Mouse (Mus musculus) embryonic facial prominence, embryonic 11.5 days (tissue): ENCODE measurements around the gene Bpi. TPM values are rescaled to one million over a fixed set of nuclear protein-coding genes. Genes with fewer than 3 reads are reported as not detected.

ENCODE experiments used
- ATAC-seq: fragments of 200-750 bp; cut with Nextera tagmentation; replicated peaks from 2 replicates; pipeline ENCODE4 v1.8.0; 2017; ENCODE audit warnings: low read depth; ENCODE audit not compliant: insufficient number of reproducible peaks, low FRiP score, low TSS enrichment
- DNase-seq: peaks from one replicate; pipeline ENCODE4 v3.0.0-alpha.2; 2015; ENCODE audit warnings: low spot score
- H3K27ac ChIP-seq: fragments of 300-500 bp; sonication (generic); replicated peaks from 2 replicates; pipeline ENCODE4 v1.5.1; 2014; ENCODE audit warnings: mild to moderate bottlenecking, low read depth, low read length, control low read depth
- H3K27me3 ChIP-seq: fragments of 300-500 bp; sonication (generic); 2 replicates; pipeline ENCODE4 v1.6.1; 2014; ENCODE audit warnings: mild to moderate bottlenecking, low read length, moderate library complexity, mixed read lengths; ENCODE audit not compliant: control insufficient read depth, insufficient read depth
- H3K36me3 ChIP-seq: fragments of 300-500 bp; sonication (generic); replicated peaks from 2 replicates; pipeline ENCODE4 v1.6.1; 2014; ENCODE audit warnings: low read depth, mild to moderate bottlenecking, low read length, moderate library complexity, mixed read lengths; ENCODE audit not compliant: control insufficient read depth, insufficient read depth
- H3K4me1 ChIP-seq: fragments of 300-500 bp; sonication (generic); 2 replicates; pipeline ENCODE4 v1.6.1; 2014; ENCODE audit warnings: low read length, mixed read lengths; ENCODE audit not compliant: control insufficient read depth, insufficient read depth
- H3K4me2 ChIP-seq: fragments of 300-500 bp; sonication (generic); 2 replicates; pipeline ENCODE4 v1.6.1; 2014; ENCODE audit warnings: low read depth, mild to moderate bottlenecking, control low read depth, low read length, moderate library complexity
- H3K4me3 ChIP-seq: fragments of 300-500 bp; sonication (generic); 2 replicates; pipeline ENCODE4 v1.5.1; 2014; ENCODE audit warnings: low read depth, low read length, control low read depth
- H3K9ac ChIP-seq: fragments of 300-500 bp; sonication (generic); replicated peaks from 2 replicates; pipeline ENCODE4 v1.6.1; 2014; ENCODE audit warnings: mild to moderate bottlenecking, control low read depth, low read length
- H3K9me3 ChIP-seq: fragments of 300-500 bp; sonication (generic); replicated peaks from 2 replicates; pipeline ENCODE4 v1.6.1; 2016; ENCODE audit warnings: mild to moderate bottlenecking, low read length, inconsistent platforms, mixed read lengths; ENCODE audit not compliant: control insufficient read depth
- WGBS: fragments of 180-500 bp; shearing (Covaris S2); extraction: QIAGEN DNeasy Blood & Tissue Kit; methylation state at CpG from one replicate; pipeline ENCODE4 v1.1.7; 2014; 5-methylcytosine and 5-hydroxymethylcytosine counted together
- polyA plus RNA-seq: library from polyadenylated mRNA; unstranded; fragments of >200 nt; fragmentation: Nextera tagmentation; extraction: Ambion mirVana; gene quantifications from 2 replicates; pipeline ENCODE4 v1.2.1, GENCODE M21; 2014

Bpi gene
- polyA plus RNA-seq, 1 experiment from 2014 or later, result not detected

- Histone ChIP-seq H3K27me3 (no peaks in the 10 kb centered on the region), H3K4me3 (no peak overlapping the region), H3K4me1 (no peaks in the 10 kb centered on the region; the same call in 1 of the 2 replicates), H3K9me3 (no peaks in the 10 kb centered on the region), H3K27ac (no peak overlapping the region), H3K4me2 (no peak overlapping the region), H3K9ac (no peak overlapping the region), H3K36me3 (no peaks in the 10 kb centered on the region)
- ATAC-seq (no peak), DNase-seq (no peak)
- WGBS, result 41% methylated on average over 5 of the region's 5 CpGs
These were observed 26.8 kb upstream of the Bpi start for GRCm38 (mm10) chr2:158231071-158231470.

GRCm38 (mm10) chr2:158232414-158232813 is 25.5 kb upstream of the Bpi start:
- Histone ChIP-seq H3K36me3 (no peaks in the 10 kb centered on the region), H3K4me1 (no peaks in the 10 kb centered on the region; the same call in 1 of the 2 replicates), H3K27ac (no peak overlapping the region), H3K27me3 (no peaks in the 10 kb centered on the region), H3K9ac (no peak overlapping the region), H3K4me3 (no peak overlapping the region), H3K9me3 (no peaks in the 10 kb centered on the region), H3K4me2 (no peak overlapping the region)
- 62% methylated on average over 3 of the region's 3 CpGs for WGBS
- DNase-seq (no peak), ATAC-seq (no peak)

GRCm38 (mm10) chr2:158233106-158233505 is 24.8 kb upstream of the Bpi start:
- H3K27ac ChIP-seq, result no peak overlapping the region
- no peaks in the 10 kb centered on the region for H3K36me3 ChIP-seq
- WGBS, result 76% methylated on average over 3 of the region's 3 CpGs
- no peak for DNase-seq
- no peaks in the 10 kb centered on the region for H3K27me3 ChIP-seq
- ATAC-seq, result no peak
- no peak overlapping the region for H3K4me2 ChIP-seq
- no peak overlapping the region for H3K4me3 ChIP-seq
- H3K9ac ChIP-seq, result no peak overlapping the region
- no peaks in the 10 kb centered on the region for H3K9me3 ChIP-seq
- H3K4me1 ChIP-seq, result no peaks in the 10 kb centered on the region; the same call in 1 of the 2 replicates

GRCm38 (mm10) chr2:158236698-158237097 is 21.2 kb upstream of the Bpi start:
- no peaks in the 10 kb centered on the region for H3K36me3 ChIP-seq
- no peak overlapping the region for H3K4me3 ChIP-seq
- H3K9me3 ChIP-seq, result no peaks in the 10 kb centered on the region
- no peak overlapping the region for H3K4me2 ChIP-seq
- H3K4me1 ChIP-seq, result no peaks in the 10 kb centered on the region
- ATAC-seq (no peak), DNase-seq (no peak)
- no peak overlapping the region for H3K27ac ChIP-seq
- no peaks in the 10 kb centered on the region for H3K27me3 ChIP-seq
- H3K9ac ChIP-seq, result no peak overlapping the region

- Histone ChIP-seq H3K36me3 (no peaks in the 10 kb centered on the region), H3K9me3 (no peaks in the 10 kb centered on the region), H3K4me3 (no peak overlapping the region), H3K27ac (no peak overlapping the region), H3K4me1 (no peaks in the 10 kb centered on the region), H3K9ac (no peak overlapping the region), H3K4me2 (no peak overlapping the region), H3K27me3 (no peaks in the 10 kb centered on the region)
- whole genome bisulfite sequencing, result 85% methylated on average over 5 of the region's 5 CpGs
- ATAC-seq, result no peak
- DNase-seq, result no peak
These were observed 19.8 kb upstream of the Bpi start for GRCm38 (mm10) chr2:158238101-158238500.

DNA sequence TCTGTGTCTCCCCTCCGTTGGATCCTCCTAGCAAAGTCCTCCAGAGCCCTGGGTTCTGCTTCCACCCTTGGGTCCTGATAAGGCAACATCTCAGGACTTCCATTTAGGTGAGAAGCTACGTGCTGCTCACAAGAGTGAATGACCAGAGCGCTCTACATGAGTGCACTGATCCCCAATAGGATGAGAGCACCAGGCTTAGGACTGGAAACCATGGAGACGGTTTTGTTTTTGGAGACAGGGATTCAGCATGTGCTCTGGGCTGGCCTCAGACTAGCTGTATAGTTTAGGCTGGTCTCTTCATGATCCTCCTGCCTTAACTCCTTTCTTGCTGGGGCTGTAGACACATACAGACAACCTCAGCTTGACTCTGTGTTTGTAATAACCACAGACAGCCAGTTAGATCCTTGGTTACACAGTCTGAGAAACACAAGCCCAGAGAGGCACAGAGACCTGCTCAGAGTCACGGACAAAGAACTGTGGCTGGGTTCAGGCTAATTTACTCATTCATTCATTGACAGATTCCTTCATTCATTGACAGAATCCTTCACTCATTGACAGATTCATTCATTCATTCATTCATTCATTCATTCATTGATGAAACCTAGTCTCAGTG is 16.7 kb upstream of the Bpi start:
- no peak for ATAC-seq
- no peak overlapping the region for H3K27ac ChIP-seq
- no peaks in the 10 kb centered on the region for H3K36me3 ChIP-seq
- no peak for DNase-seq
- H3K4me2 ChIP-seq, result no peak overlapping the region
- no peak overlapping the region for H3K9ac ChIP-seq
- no peak overlapping the region for H3K4me3 ChIP-seq
- no peaks in the 10 kb centered on the region for H3K27me3 ChIP-seq
- no peaks in the 10 kb centered on the region for H3K9me3 ChIP-seq
- 70% methylated on average over 5 of the region's 5 CpGs for WGBS
- H3K4me1 ChIP-seq, result no peaks in the 10 kb centered on the region

DNA sequence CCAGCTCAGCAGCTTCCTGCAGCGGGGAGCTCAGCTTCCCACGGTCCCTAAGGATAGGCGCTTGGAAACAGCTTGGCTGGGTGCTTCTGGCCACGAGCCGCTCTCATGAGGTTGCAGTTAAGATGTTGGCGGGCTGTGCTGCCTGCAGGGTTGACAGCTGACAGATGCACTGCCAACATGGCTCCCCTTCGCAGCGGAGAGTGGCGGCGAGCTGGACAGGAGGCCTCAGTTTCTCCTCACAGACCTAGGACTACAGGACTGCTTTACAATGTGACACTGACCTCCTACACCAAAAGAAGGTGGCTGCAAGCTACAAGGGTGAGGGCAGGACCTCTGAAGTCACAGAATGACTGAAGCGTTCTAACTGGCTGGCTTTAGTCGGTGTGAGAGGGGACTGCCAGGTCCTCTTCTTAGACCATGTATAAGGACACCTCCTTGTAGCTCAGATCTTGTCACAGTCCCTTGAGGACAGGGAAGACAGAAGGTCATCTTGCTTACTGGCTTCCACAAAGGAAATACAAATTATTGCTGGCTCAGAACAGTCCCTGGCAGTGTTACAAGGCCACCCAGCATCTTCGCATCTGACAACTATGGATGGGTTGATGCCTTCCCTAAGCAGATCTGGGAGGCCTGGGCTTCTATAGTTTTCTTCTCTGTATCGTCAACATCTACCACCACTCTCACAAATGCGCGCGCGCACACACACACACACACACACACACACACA is 15.6 kb upstream of the Bpi start:
- Histone ChIP-seq H3K36me3 (no peaks in the 10 kb centered on the region), H3K4me1 (no peaks in the 10 kb centered on the region), H3K9me3 (no peaks in the 10 kb centered on the region), H3K27me3 (no peaks in the 10 kb centered on the region), H3K4me2 (no peak overlapping the region), H3K27ac (no peak overlapping the region), H3K9ac (no peak overlapping the region), H3K4me3 (no peak overlapping the region)
- ATAC-seq (no peak), DNase-seq (no peak)
- 86% methylated on average over 18 of the region's 18 CpGs for WGBS

DNA sequence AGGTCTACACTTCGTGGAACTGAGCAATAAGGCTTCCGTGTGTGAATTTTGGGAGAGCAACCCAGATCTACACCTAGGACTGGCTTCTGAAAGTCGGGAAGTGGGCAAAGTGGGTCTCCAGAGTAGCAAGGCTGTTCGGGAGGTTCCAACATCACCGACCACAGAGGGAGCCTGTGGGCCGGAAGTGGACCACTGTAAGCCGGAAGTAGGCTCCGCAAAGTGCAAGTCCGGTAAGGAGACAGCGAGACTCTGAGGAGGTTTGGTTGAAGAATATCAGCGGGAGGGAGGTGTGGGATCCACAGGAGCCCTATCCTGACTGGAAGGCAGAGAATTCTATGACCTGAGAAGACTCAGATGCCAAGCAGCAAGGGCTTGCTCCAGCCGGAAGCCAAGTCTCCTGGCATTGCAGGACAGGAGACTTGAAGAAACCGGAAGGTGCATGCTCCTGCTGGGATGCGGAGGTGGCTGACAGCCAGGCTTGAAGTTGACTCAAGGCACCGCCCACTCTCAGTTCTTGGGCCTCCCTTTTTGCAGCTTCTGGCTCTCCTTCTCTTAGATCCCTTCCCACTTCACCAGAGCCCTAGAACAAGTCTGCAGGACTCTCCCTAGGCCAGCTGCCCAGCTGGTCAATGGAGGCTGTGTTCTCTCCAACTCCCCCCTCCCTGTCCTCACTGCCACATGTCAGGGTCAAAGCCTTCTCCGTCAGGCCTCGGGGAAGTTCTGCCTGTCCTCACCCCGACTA is 14.6 kb upstream of the Bpi start:
- Histone ChIP-seq H3K9me3 (no peaks in the 10 kb centered on the region), H3K4me3 (no peak overlapping the region), H3K9ac (no peak overlapping the region), H3K4me1 (no peaks in the 10 kb centered on the region), H3K27ac (no peak overlapping the region), H3K27me3 (no peaks in the 10 kb centered on the region), H3K36me3 (no peaks in the 10 kb centered on the region), H3K4me2 (no peak overlapping the region)
- DNase-seq, result no peak
- 74% methylated on average over 18 of the region's 18 CpGs for WGBS
- no peak for ATAC-seq
